Mouse (Mus musculus) stomach, embryonic 15.5 days (tissue): ENCODE measurements around the gene Elf2. TPM values are rescaled to one million over a fixed set of nuclear protein-coding genes. Genes with fewer than 3 reads are reported as not detected.

Experiments
- ATAC-seq: fragments of 200-750 bp; cut with Nextera tagmentation; 2 replicates; pipeline ENCODE4 v1.8.0; 2017; ENCODE audit warnings: low read depth, moderate number of reproducible peaks, moderate TSS enrichment; ENCODE audit not compliant: insufficient read depth, low FRiP score
- H3K27ac ChIP-seq: fragments of 300-500 bp; sonication (generic); 2 replicates; pipeline ENCODE4 v1.5.1; 2015; ENCODE audit warnings: mild to moderate bottlenecking, inconsistent platforms
- H3K27me3 ChIP-seq: fragments of 300-500 bp; sonication (generic); replicated peaks from 2 replicates; pipeline ENCODE4 v1.6.1; 2015; ENCODE audit warnings: inconsistent platforms
- H3K36me3 ChIP-seq: fragments of 300-500 bp; sonication (generic); 2 replicates; pipeline ENCODE4 v1.6.1; 2015; ENCODE audit warnings: inconsistent platforms
- H3K4me1 ChIP-seq: fragments of 300-500 bp; sonication (generic); 2 replicates; pipeline ENCODE4 v1.6.1; 2015; ENCODE audit warnings: inconsistent platforms
- H3K4me2 ChIP-seq: fragments of 300-500 bp; sonication (generic); 2 replicates; pipeline ENCODE4 v1.6.1; 2015; ENCODE audit warnings: mild to moderate bottlenecking, inconsistent platforms
- H3K4me3 ChIP-seq: fragments of 300-500 bp; sonication (generic); replicated peaks from 2 replicates; pipeline ENCODE4 v1.5.1; 2015; ENCODE audit warnings: inconsistent platforms
- H3K9ac ChIP-seq: fragments of 300-500 bp; sonication (generic); 2 replicates; pipeline ENCODE4 v1.6.1; 2015; ENCODE audit warnings: inconsistent platforms
- H3K9me3 ChIP-seq: fragments of 300-500 bp; sonication (generic); 2 replicates; pipeline ENCODE4 v1.6.1; 2016; ENCODE audit warnings: inconsistent platforms
- WGBS: fragments of 180-500 bp; shearing (Covaris S2); methylation state at CpG from one replicate; pipeline ENCODE4 v1.1.7; 2015; 5-methylcytosine and 5-hydroxymethylcytosine counted together
- polyA plus RNA-seq: library from polyadenylated mRNA; unstranded; fragments of >200 nt; fragmentation: Nextera tagmentation; extraction: Ambion mirVana; gene quantifications from 2 replicates; pipeline ENCODE4 v1.2.1, GENCODE M21; 2015

Elf2 gene
- polyA plus RNA-seq, 1 experiment from 2014 or later, result 62.5 TPM

GRCm38 (mm10) chr3:51375307-51376265, 35.1 kb upstream of the Elf2 start:
- WGBS, result 82% methylated on average over 19 of the region's 19 CpGs
- Histone ChIP-seq H3K27me3 (no peaks in the 10 kb centered on the region), H3K9me3 (no peaks in the 10 kb centered on the region)

DNA sequence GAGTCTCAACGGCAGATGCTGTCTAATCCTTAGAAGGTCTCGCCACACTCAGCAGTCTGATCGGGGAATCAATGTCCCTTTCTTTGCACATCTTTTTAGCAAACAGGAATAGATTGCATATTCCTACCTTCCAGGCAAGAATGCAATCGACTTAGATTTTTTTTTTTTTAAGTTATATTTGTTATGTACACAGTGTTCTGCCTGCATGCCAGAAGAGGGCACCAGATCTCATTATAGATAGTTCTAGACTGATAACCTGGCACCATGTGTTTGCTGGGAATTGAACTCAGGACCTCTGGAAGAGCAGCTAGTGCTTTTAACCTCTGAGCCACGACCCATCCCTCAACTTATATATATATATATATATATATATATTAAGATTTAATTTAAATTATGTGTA, 33.1 kb upstream of the Elf2 start:
- ATAC-seq, result no peak
- Histone ChIP-seq H3K27ac (no peak overlapping the region), H3K9ac (no peak overlapping the region), H3K27me3 (no peaks in the 10 kb centered on the region), H3K36me3 (no peaks in the 10 kb centered on the region), H3K9me3 (no peaks in the 10 kb centered on the region), H3K4me3 (no peak overlapping the region), H3K4me1 (0 out of 2 replicates have a peak, but pooled peaks cover 4% of the 10 kb centered on the region), H3K4me2 (no peak overlapping the region)
- 66% methylated on average over 5 of the region's 5 CpGs for WGBS

More at GRCm38 (mm10) chr3:51375307-51376265, 35.1 kb upstream of the Elf2 start:
- H3K4me1 ChIP-seq, result 0 out of 2 replicates have a peak, but pooled peaks cover 7% of the 10 kb centered on the region
- no peak overlapping the region for H3K4me2 ChIP-seq
- H3K4me3 ChIP-seq, result no peak overlapping the region
- H3K36me3 ChIP-seq, result no peaks in the 10 kb centered on the region
- no peak overlapping the region for H3K27ac ChIP-seq
- no peak overlapping the region for H3K9ac ChIP-seq
- no peak for ATAC-seq

- Histone ChIP-seq H3K4me1 (no peaks in the 10 kb centered on the region), H3K4me2 (no peak overlapping the region), H3K27me3 (no peaks in the 10 kb centered on the region), H3K9me3 (no peaks in the 10 kb centered on the region), H3K4me3 (no peak overlapping the region), H3K36me3 (no peaks in the 10 kb centered on the region), H3K27ac (no peak overlapping the region), H3K9ac (no peak overlapping the region)
- WGBS, result 49% methylated on average over 5 of the region's 5 CpGs
- ATAC-seq, result no peak
Measured at GRCm38 (mm10) chr3:51372883-51373282, 32.4 kb upstream of the Elf2 start.

- no peaks in the 10 kb centered on the region for H3K9me3 ChIP-seq
- no peaks in the 10 kb centered on the region for H3K27me3 ChIP-seq
- no peak overlapping the region for H3K4me2 ChIP-seq
- ATAC-seq, result no peak
- no peaks in the 10 kb centered on the region for H3K36me3 ChIP-seq
- no peak overlapping the region for H3K4me3 ChIP-seq
- 67% methylated on average over 2 of the region's 2 CpGs for WGBS
- H3K4me1 ChIP-seq, result no peaks in the 10 kb centered on the region
- H3K9ac ChIP-seq, result no peak overlapping the region
- no peak overlapping the region for H3K27ac ChIP-seq
Measured at GRCm38 (mm10) chr3:51371826-51372225, 31.4 kb upstream of the Elf2 start.

- no peak overlapping the region for H3K4me2 ChIP-seq
- WGBS, result 78% methylated on average over 4 of the region's 4 CpGs
- no peaks in the 10 kb centered on the region for H3K4me1 ChIP-seq
- H3K4me3 ChIP-seq, result no peak overlapping the region
- no peak overlapping the region for H3K27ac ChIP-seq
- no peaks in the 10 kb centered on the region for H3K36me3 ChIP-seq
- H3K9me3 ChIP-seq, result no peaks in the 10 kb centered on the region
- ATAC-seq, result no peak
- H3K9ac ChIP-seq, result no peak overlapping the region
- H3K27me3 ChIP-seq, result no peaks in the 10 kb centered on the region
Measured at GRCm38 (mm10) chr3:51368011-51368410, 27.5 kb upstream of the Elf2 start.

- 45% methylated on average over 4 of the region's 4 CpGs for WGBS
- no peaks in the 10 kb centered on the region for H3K9me3 ChIP-seq
- no peak for ATAC-seq
Measured at GRCm38 (mm10) chr3:51366926-51367325, 26.5 kb upstream of the Elf2 start.

GRCm38 (mm10) chr3:51365517-51365882, 25.0 kb upstream of the Elf2 start:
- Histone ChIP-seq H3K9ac (peak overlapping the region; percentile 0; the same call in 1 of the 2 replicates), H3K4me1 (no peaks in the 10 kb centered on the region), H3K36me3 (no peaks in the 10 kb centered on the region), H3K4me3 (peak overlapping the region; percentile 40; the same call in 1 of the 2 replicates), H3K4me2 (peak overlapping the region; percentile 65), H3K27ac (no peak overlapping the region), H3K9me3 (no peaks in the 10 kb centered on the region), H3K27me3 (no peaks in the 10 kb centered on the region)
- WGBS, result 8% methylated on average over 3 of the region's 3 CpGs
- no peak for ATAC-seq

More at GRCm38 (mm10) chr3:51366926-51367325, 26.5 kb upstream of the Elf2 start:
- Histone ChIP-seq H3K4me3 (no peak overlapping the region), H3K4me1 (no peaks in the 10 kb centered on the region), H3K36me3 (no peaks in the 10 kb centered on the region), H3K4me2 (no peak overlapping the region), H3K27ac (no peak overlapping the region), H3K9ac (no peak overlapping the region), H3K27me3 (no peaks in the 10 kb centered on the region)

DNA sequence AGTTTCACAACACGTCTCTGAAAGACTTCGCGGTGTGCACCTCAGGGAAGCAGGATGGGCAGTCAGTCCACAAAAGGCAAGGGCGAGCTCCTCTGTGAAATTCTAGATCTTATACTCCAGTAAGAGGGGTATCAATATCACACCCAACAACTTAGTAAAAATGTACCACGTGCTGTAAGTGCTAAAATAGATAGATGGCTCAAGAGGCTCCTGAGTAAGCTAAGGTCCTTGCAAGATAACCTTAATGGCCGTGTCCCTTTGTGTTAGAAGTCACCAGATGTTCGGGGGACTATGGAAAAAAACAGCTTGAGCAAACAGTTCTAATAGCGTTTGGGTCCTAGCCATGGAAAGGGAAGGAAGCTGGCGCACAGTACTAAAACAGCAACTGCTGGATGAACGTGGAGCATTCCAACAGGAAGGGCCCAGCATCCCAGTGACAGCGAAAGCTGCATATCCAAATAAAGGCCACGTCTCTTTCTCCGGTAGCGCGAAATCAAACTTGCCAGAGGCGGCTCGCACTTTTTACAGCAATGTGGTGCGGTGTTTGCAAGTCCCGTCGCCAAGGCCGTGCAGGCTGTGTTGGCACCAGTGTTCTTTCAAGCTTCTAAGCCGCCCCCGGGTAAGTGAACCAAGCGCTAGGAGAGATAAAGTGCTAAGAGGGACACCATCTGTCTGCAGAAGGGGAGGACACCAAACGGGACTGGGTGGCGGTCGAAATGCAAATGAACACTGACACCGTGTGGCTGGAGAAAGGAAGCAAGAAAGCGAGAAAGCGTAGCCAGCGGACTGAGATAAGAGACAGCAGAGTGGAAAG, 24.4 kb upstream of the Elf2 start:
- no peaks in the 10 kb centered on the region for H3K36me3 ChIP-seq
- H3K4me1 ChIP-seq, result no peaks in the 10 kb centered on the region
- H3K27me3 ChIP-seq, result no peaks in the 10 kb centered on the region
- peak; percentile 89 for ATAC-seq
- peak overlapping the region; percentile 55 for H3K27ac ChIP-seq
- H3K9ac ChIP-seq, result peak overlapping the region; percentile 0; the same call in 1 of the 2 replicates
- no peaks in the 10 kb centered on the region for H3K9me3 ChIP-seq
- WGBS, result 6% methylated on average over 31 of the region's 31 CpGs
- peak overlapping the region; percentile 65 for H3K4me2 ChIP-seq
- peak overlapping the region; percentile 40 for H3K4me3 ChIP-seq

GRCm38 (mm10) chr3:51361066-51361465, 20.6 kb upstream of the Elf2 start:
- Histone ChIP-seq H3K4me1 (no peaks in the 10 kb centered on the region), H3K27me3 (no peaks in the 10 kb centered on the region), H3K27ac (no peak overlapping the region), H3K4me2 (no peak overlapping the region), H3K4me3 (no peak overlapping the region), H3K9me3 (no peaks in the 10 kb centered on the region), H3K36me3 (no peaks in the 10 kb centered on the region), H3K9ac (no peak overlapping the region)
- ATAC-seq, result no peak
- 30% methylated on average over 9 of the region's 9 CpGs for WGBS

DNA sequence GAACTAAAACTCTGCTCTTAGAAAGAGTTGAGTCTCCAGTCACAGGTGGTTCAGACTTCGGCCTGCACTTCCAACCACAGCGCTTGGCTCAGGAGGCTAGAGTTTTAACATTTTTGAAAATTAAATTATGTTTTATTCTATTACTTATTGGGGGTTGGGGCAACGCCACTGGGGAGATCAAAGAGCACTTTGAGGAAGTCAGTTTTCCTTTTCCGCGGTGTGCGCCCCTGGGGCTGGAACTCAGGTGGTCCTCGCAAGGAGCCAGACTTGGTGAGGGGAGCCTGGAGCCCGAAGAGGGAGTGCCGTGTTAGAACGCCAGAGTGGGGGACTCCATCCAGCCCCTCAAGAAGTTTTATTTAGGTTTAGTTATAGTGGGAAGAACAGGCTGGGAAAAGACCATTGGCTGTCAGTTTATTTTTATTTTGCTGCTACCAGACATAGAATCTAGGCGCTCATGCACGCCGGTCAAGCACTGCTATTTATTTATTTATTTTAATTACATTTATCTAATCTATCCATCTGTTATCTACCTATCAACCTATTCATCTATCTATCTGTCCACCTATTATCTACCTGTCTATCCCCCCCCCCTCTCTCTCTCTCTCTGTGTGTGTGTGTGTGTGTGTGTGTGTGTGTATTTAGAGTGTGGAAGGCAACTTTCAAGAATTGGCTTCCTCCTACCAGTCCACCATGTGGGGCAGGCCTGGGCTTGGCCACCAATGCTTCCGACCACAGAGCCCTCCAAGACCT, 19.3 kb upstream of the Elf2 start:
- Histone ChIP-seq H3K4me1 (no peaks in the 10 kb centered on the region), H3K4me2 (peak overlapping the region; percentile 76; the same call in 1 of the 2 replicates), H3K9me3 (no peaks in the 10 kb centered on the region), H3K9ac (no peak overlapping the region), H3K4me3 (peak overlapping the region; percentile 57), H3K27me3 (no peaks in the 10 kb centered on the region), H3K27ac (no peak overlapping the region), H3K36me3 (no peaks in the 10 kb centered on the region)
- WGBS, result 35% methylated on average over 14 of the region's 14 CpGs
- ATAC-seq, result no peak
